Mouse (Mus musculus) heart, postnatal 0 days (tissue): ENCODE measurements around the gene Arhgef12. TPM values are rescaled to one million over a fixed set of nuclear protein-coding genes. Genes with fewer than 3 reads are reported as not detected.

Source experiments
- ATAC-seq: fragments of 200-750 bp; cut with Nextera tagmentation; 2 replicates; pipeline ENCODE4 v1.8.0; 2017; ENCODE audit warnings: low read depth, moderate number of reproducible peaks, moderate library complexity; ENCODE audit not compliant: insufficient read depth
- DNase-seq: peaks from one replicate; pipeline ENCODE4 v3.0.0-alpha.2; 2016; ENCODE audit warnings: low spot score
- H3K27ac ChIP-seq: fragments of 300-500 bp; sonication (generic); 2 replicates; pipeline ENCODE4 v1.5.1; 2014; ENCODE audit warnings: low read depth, mild to moderate bottlenecking
- H3K27me3 ChIP-seq: fragments of 300-500 bp; sonication (generic); 2 replicates; pipeline ENCODE4 v1.6.1; 2014; ENCODE audit warnings: low read length, mixed read lengths; ENCODE audit not compliant: control insufficient read depth, insufficient read depth
- H3K36me3 ChIP-seq: fragments of 300-500 bp; sonication (generic); replicated peaks from 2 replicates; pipeline ENCODE4 v1.6.1; 2014; ENCODE audit warnings: low read length, mixed read lengths; ENCODE audit not compliant: control insufficient read depth, insufficient read depth
- H3K4me1 ChIP-seq: fragments of 300-500 bp; sonication (generic); 2 replicates; pipeline ENCODE4 v1.6.1; 2014; ENCODE audit warnings: antibody characterized with exemption; ENCODE audit not compliant: control insufficient read depth, insufficient read depth
- H3K4me2 ChIP-seq: fragments of 300-500 bp; sonication (generic); 2 replicates; pipeline ENCODE4 v1.6.1; 2014; ENCODE audit warnings: low read depth, mild to moderate bottlenecking, low read length, moderate library complexity
- H3K4me3 ChIP-seq: fragments of 300-500 bp; sonication (generic); 2 replicates; pipeline ENCODE4 v1.5.1; 2014; ENCODE audit warnings: low read depth, low read length
- H3K9ac ChIP-seq: fragments of 300-500 bp; sonication (generic); replicated peaks from 2 replicates; pipeline ENCODE4 v1.6.1; 2014; ENCODE audit warnings: low read depth, low read length, mixed read lengths
- H3K9me3 ChIP-seq: fragments of 300-500 bp; sonication (generic); replicated peaks from 2 replicates; pipeline ENCODE4 v1.6.1; 2016; ENCODE audit warnings: low read length; ENCODE audit not compliant: control insufficient read depth
- CTCF ChIP-seq: IDR thresholded peaks from 2 replicates; pipeline ENCODE4 v1.5.1; 2016; ENCODE audit warnings: antibody characterized with exemption, control low read depth, low read depth
- EP300 ChIP-seq: IDR thresholded peaks from 2 replicates; pipeline ENCODE4 v1.6.1; 2016; ENCODE audit warnings: antibody characterized with exemption, low read depth
- WGBS: fragments of 180-500 bp; shearing (Covaris S2); extraction: QIAGEN DNeasy Blood & Tissue Kit; methylation state at CpG from one replicate; pipeline ENCODE4 v1.1.7; 2014; 5-methylcytosine and 5-hydroxymethylcytosine counted together
- polyA plus RNA-seq: library from polyadenylated mRNA; unstranded; fragments of >200 nt; fragmentation: Nextera tagmentation; extraction: Ambion mirVana; gene quantifications from 2 replicates; pipeline ENCODE4 v1.2.1, GENCODE M21; 2015
- total RNA-seq: library from RNA; depleted of rRNA; stranded (reverse); fragments of >200 nt; gene quantifications from 2 replicates; pipeline ENCODE4 v1.2.3, GENCODE M21; 2014; ENCODE audit warnings: low replicate concordance

Gene Arhgef12
- total and polyA plus RNA-seq, 2 experiments from 2014 or later, result 10.3 to 57.3 TPM

- peak within 1 kb of the TSS; percentile 83 for H3K4me3 ChIP-seq
- H3K9ac ChIP-seq, result peak within 1 kb of the TSS; percentile 84
- ATAC-seq (peak; percentile 87), DNase-seq (peak; percentile 40)
- H3K9me3 ChIP-seq, result no peaks in the 10 kb centered on the region
- H3K27ac ChIP-seq, result peak within 1 kb of the TSS; percentile 84
- 6% methylated on average over 55 of the region's 55 CpGs for WGBS
- H3K27me3 ChIP-seq, result no peaks in the 10 kb centered on the region
- peaks cover 9% of the 10 kb centered on the region; the same call in 1 of the 2 replicates for H3K4me1 ChIP-seq
- H3K4me2 ChIP-seq, result peak within 1 kb of the TSS; percentile 90
- no peak for TF ChIP-seq EP300
- peak; percentile 12; the same call in 1 of the 2 replicates for TF ChIP-seq CTCF
- peaks cover 5% of the 10 kb centered on the region for H3K36me3 ChIP-seq
Measured at GRCm38 (mm10) chr9:43116134-43116996, 9.3 kb upstream of the Arhgef12 start, which contains the start of gene Tmem136. Gene Tmem136 (minus strand): TSS chr9:43116570.

DNA sequence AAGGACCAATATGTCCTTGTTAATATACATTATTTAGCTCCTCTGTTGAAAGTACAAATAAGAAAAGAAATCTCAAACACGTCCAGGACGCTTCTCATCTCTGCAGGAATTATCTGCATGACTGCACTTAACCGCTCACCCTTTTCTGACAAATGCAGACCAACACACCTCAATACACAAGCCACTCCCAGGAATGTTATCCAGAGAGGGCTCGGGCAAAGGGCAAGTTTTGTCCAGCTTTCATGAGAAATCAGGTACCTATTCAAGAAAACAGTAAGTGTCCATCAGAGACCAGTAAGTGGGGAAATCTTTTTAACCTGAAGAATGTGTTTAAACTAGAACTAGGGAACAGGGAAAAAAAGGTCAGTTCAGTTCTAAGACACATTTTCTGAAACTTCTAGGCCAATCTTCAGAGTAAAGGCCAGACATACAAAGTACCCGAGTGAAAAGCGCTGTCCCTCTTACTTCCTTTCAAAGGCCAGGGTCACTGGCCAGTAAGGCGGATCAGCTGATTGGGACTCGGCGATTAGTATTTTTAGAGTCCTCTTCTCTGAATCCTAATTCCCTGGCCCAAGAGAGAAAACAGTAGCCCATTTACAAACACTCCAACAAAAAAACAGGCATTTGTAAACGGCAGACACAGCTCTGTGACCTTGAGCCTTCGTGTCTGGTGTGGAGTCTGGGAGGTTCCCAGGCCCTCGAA lies 8.5 kb upstream of the Arhgef12 start:
- Histone ChIP-seq H3K36me3 (peaks cover 9% of the 10 kb centered on the region), H3K9ac (peak overlapping the region; percentile 84), H3K9me3 (no peaks in the 10 kb centered on the region), H3K27me3 (no peaks in the 10 kb centered on the region), H3K4me2 (peak overlapping the region; percentile 90), H3K27ac (peak overlapping the region; percentile 84), H3K4me1 (peaks cover 9% of the 10 kb centered on the region; the same call in 1 of the 2 replicates), H3K4me3 (peak overlapping the region; percentile 83)
- WGBS, result 20% methylated on average over 12 of the region's 12 CpGs
- DNase-seq, result no peak
- peak; percentile 44 for ATAC-seq
- no peak for TF ChIP-seq CTCF
- TF ChIP-seq EP300, result no peak

DNA sequence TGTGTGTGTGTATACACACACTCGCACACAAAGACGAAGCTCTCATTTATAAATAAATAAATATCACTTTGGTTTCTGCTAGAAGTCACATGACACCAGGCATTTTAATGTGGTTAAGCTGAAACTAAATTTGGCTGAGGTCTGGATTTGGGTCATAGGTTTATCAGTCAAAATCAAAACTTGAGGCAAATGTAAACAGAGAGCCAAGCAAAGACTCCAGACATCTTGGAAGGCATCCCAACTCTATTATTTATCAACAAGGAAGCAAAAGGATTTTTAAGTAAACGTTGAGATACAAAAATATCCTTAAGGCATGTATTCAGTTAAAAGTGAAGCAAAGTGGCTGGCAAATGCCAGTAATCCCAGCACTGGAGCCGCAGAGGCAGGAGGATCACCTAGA lies 7.8 kb upstream of the Arhgef12 start:
- ATAC-seq, result no peak

GRCm38 (mm10) chr9:43110286-43110980 lies 3.4 kb upstream of the Arhgef12 start:
- peaks cover 9% of the 10 kb centered on the region for H3K36me3 ChIP-seq
- no peak overlapping the region for H3K9ac ChIP-seq
- H3K4me1 ChIP-seq, result peaks cover 6% of the 10 kb centered on the region; the same call in 1 of the 2 replicates
- DNase-seq (no peak), ATAC-seq (no peak)
- WGBS, result 79% methylated on average over 8 of the region's 8 CpGs
- H3K4me3 ChIP-seq, result no peak overlapping the region
- no peaks in the 10 kb centered on the region for H3K27me3 ChIP-seq
- H3K9me3 ChIP-seq, result no peaks in the 10 kb centered on the region
- no peak for TF ChIP-seq EP300
- no peak for TF ChIP-seq CTCF
- no peak overlapping the region for H3K27ac ChIP-seq
- no peak overlapping the region for H3K4me2 ChIP-seq

More for the DNA sequence above, 7.8 kb upstream of the Arhgef12 start:
- Histone ChIP-seq H3K36me3 (peaks cover 9% of the 10 kb centered on the region), H3K27me3 (no peaks in the 10 kb centered on the region), H3K27ac (no peak overlapping the region), H3K4me3 (no peak overlapping the region), H3K4me1 (peaks cover 9% of the 10 kb centered on the region; the same call in 1 of the 2 replicates), H3K9me3 (no peaks in the 10 kb centered on the region), H3K4me2 (peak overlapping the region; percentile 90; the same call in 1 of the 2 replicates), H3K9ac (no peak overlapping the region)
- no peak for DNase-seq
- WGBS, result 81% methylated on average over 4 of the region's 4 CpGs
- TF ChIP-seq EP300 (no peak), CTCF (no peak)

DNA sequence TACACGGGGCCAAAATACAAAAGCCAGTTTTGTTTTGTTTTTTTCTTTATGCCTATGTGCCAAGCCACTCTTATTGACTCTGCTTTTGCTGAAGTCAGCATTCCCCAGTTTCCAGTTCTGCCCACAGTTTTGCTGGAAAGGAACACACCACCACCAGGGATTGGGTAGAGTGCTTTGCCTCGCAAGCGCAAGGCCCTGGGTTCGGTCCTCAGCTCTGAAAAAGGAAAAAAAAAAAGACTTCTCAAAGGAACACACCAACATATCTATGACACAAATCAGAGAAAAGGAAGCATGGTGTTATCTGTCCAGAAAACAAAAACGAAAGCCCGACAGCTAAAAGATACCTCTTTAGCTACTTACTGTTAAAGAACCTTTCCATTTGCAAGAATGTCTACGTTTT lies 2.1 kb upstream of the Arhgef12 start:
- 83% methylated on average over 7 of the region's 7 CpGs for WGBS
- H3K36me3 ChIP-seq, result peaks cover 9% of the 10 kb centered on the region
- DNase-seq, result no peak
- no peak overlapping the region for H3K4me2 ChIP-seq
- no peak for ATAC-seq
- no peaks in the 10 kb centered on the region for H3K4me1 ChIP-seq
- no peaks in the 10 kb centered on the region for H3K27me3 ChIP-seq
- no peak overlapping the region for H3K4me3 ChIP-seq
- H3K27ac ChIP-seq, result no peak overlapping the region
- H3K9me3 ChIP-seq, result no peaks in the 10 kb centered on the region
- no peak overlapping the region for H3K9ac ChIP-seq
- TF ChIP-seq EP300 (no peak), CTCF (no peak)
